17 mouse cellular contexts compared by ENCODE assay signal in the genomic region with DNA sequence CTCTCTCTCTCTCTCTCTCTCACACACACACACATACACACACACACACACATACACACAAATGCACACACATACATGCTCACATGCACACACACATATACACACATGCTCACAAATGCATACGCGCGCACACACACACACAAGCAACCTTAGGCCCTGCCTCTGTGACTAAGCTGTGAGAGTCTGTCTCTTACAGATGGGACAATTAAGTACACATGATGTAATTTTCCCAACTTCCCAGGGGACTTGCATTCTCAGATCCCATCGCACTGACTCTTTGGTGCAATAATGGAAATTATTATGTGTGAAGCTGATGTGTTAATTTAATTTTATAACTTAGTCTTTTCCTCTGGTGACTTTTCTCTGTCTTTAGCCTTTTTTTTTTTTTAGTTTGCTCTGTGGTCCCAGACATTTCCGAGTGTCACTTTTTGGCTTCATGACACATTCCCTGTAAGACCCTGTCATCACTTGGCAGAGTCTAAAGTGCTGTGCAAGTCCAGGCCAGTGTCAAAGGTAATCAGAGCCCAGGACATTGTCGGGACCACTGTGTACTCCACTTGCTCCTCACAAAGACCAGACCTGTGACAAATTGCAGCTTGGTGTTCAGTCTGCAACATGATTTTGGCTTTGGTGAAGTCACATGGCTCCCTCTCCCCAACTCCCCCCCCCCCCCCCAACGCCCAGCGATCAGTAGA.
DNase-seq lines count a peak whose midpoint lies in the region; ATAC-seq lines count a peak whose summit lies in the region.
"Had no signal": no experiment of that assay in that cellular context is flagged by ENCODE, and none has a peak within 500 bp of the region (broad histone marks: within the 10 kb centered on the region; RNA-seq: fewer than 3 reads in every experiment).

No protein-coding gene starts in this region.

- no peak overlapping the region for H3K4me3 ChIP-seq in kidney, embryonic 16.5 days (ENCODE audit: low read length)
- H3K4me3 ChIP-seq in neural tube, embryonic 13.5 days: no peak overlapping the region
- H3K4me3 ChIP-seq in neural tube, embryonic 15.5 days (replicated peaks): no peak overlapping the region
- H3K4me3 ChIP-seq: heart, embryonic 10.5 days; limb, embryonic 13.5 days had no signal

- no peak for ATAC-seq in kidney, embryonic 16.5 days (ENCODE audit: low FRiP score, low TSS enrichment)
- no peak for ATAC-seq in neural tube, embryonic 13.5 days (ENCODE audit: low read depth)
- ATAC-seq in neural tube, embryonic 15.5 days (ENCODE audit: low FRiP score): no peak

- H3K27ac ChIP-seq in kidney, embryonic 16.5 days (ENCODE audit: low read length): no peak overlapping the region
- peak overlapping the region; percentile 59; the same call in 1 of the 2 replicates for H3K27ac ChIP-seq in neural tube, embryonic 13.5 days (replicated peaks)
- no peak overlapping the region for H3K27ac ChIP-seq in neural tube, embryonic 15.5 days (replicated peaks)
- H3K27ac ChIP-seq: limb, embryonic 13.5 days; liver, embryonic 14.5 days had no signal

- DNase-seq in gastrocnemius, adult 18-20 months (ENCODE audit: low spot score): peak; percentile 16
- DNase-seq in gastrocnemius, postnatal 4 days (ENCODE audit: low spot score in 2 of 2): no peak
- DNase-seq in kidney, postnatal 10 days: peak; percentile 30
- DNase-seq in cerebellum, adult 9-11 months: no peak
- no peak for DNase-seq in cerebellum, postnatal 14 days
- DNase-seq: adrenal gland, postnatal 25 days; cerebellum, adult 2 months; gastrocnemius, postnatal 14 days; heart, postnatal 4 days; kidney, adult 11 months; right cerebral cortex, postnatal 14 days had no signal

- no peak overlapping the region for H3K4me2 ChIP-seq in kidney, embryonic 16.5 days (replicated peaks; ENCODE audit: low read depth, low read length)
- H3K4me2 ChIP-seq in neural tube, embryonic 13.5 days: no peak overlapping the region
- H3K4me2 ChIP-seq in neural tube, embryonic 15.5 days: no peak overlapping the region
- H3K4me2 ChIP-seq: limb, embryonic 13.5 days had no signal

- H3K36me3 ChIP-seq in kidney, embryonic 16.5 days (ENCODE audit: insufficient read depth, low read length): no peaks in the 10 kb centered on the region
- H3K36me3 ChIP-seq in neural tube, embryonic 13.5 days: no peaks in the 10 kb centered on the region
- no peaks in the 10 kb centered on the region for H3K36me3 ChIP-seq in neural tube, embryonic 15.5 days
- H3K36me3 ChIP-seq: heart, embryonic 10.5 days; limb, embryonic 13.5 days had no signal

- H3K4me1 ChIP-seq in kidney, embryonic 16.5 days (ENCODE audit: insufficient read depth, low read length): peaks cover 4% of the 10 kb centered on the region
- peaks cover 29% of the 10 kb centered on the region for H3K4me1 ChIP-seq in neural tube, embryonic 13.5 days (replicated peaks)
- peaks cover 31% of the 10 kb centered on the region for H3K4me1 ChIP-seq in neural tube, embryonic 15.5 days

- no peaks in the 10 kb centered on the region for H3K27me3 ChIP-seq in kidney, embryonic 16.5 days (ENCODE audit: insufficient read depth, low read length)
- H3K27me3 ChIP-seq in neural tube, embryonic 13.5 days: 0 out of 2 replicates have a peak, but pooled peaks cover 4% of the 10 kb centered on the region
- H3K27me3 ChIP-seq in neural tube, embryonic 15.5 days (replicated peaks): no peaks in the 10 kb centered on the region
- H3K27me3 ChIP-seq: limb, embryonic 13.5 days had no signal

- 86% methylated on average over 8 of the region's 8 CpGs for WGBS in kidney, embryonic 16.5 days
- WGBS in neural tube, embryonic 13.5 days: 77% methylated on average over 8 of the region's 8 CpGs
- 76% methylated on average over 8 of the region's 8 CpGs for WGBS in neural tube, embryonic 15.5 days

- no peak overlapping the region for H3K9ac ChIP-seq in kidney, embryonic 16.5 days (replicated peaks; ENCODE audit: low read length)
- H3K9ac ChIP-seq in neural tube, embryonic 13.5 days: no peak overlapping the region
- H3K9ac ChIP-seq in neural tube, embryonic 15.5 days (replicated peaks): no peak overlapping the region
- H3K9ac ChIP-seq: limb, embryonic 13.5 days; liver, embryonic 14.5 days had no signal

- H3K9me3 ChIP-seq in kidney, embryonic 16.5 days (ENCODE audit: low read length): no peaks in the 10 kb centered on the region
- no peaks in the 10 kb centered on the region for H3K9me3 ChIP-seq in neural tube, embryonic 13.5 days
- H3K9me3 ChIP-seq in neural tube, embryonic 15.5 days (replicated peaks): no peaks in the 10 kb centered on the region
- H3K9me3 ChIP-seq: heart, embryonic 10.5 days; limb, embryonic 13.5 days had no signal

Comparison
In these comparisons a context has a peak if more than half of its experiments do, and no peak if none do; other contexts are left out.
1. DNase-seq: peak in gastrocnemius, adult 18-20 months (single experiment) and kidney, postnatal 10 days (single experiment); none in gastrocnemius, postnatal 4 days (0 of 2), cerebellum, adult 9-11 months (single experiment) and cerebellum, postnatal 14 days (0 of 2).